Mouse (Mus musculus) CD4-positive, CD25-positive, alpha-beta regulatory T cell, adult 4 months (primary cell): ENCODE results near the gene Unc50. TPM values are rescaled to one million over a fixed set of nuclear protein-coding genes. Genes with fewer than 3 reads are reported as not detected.

ENCODE experiments used
- polyA plus RNA-seq, 2 experiments: library from polyadenylated mRNA; unstranded; fragments of 100-300 nt; shearing (Covaris generic); gene quantifications; one replicate each; pipeline ENCODE4 v1.2.1; 2017

Unc50 gene
- polyA plus RNA-seq, 2 experiments from 2014 or later, result 63.3 to 63.4 TPM

Other genes starting within 250 kb of the Unc50 start
- under 1 TPM in 1 of 2 experiments, not detected in 1; 0.29 TPM for gene Cnga3, start 215.7 kb upstream of the Unc50 start, polyA plus RNA-seq
- 10 to 100 TPM; 76.6 to 78.0 TPM for gene Inpp4a, start 130.3 kb upstream of the Unc50 start, polyA plus RNA-seq
- gene Coa5, start within 50 bp of the Unc50 start, polyA plus RNA-seq, result 10 to 100 TPM; 53.3 to 59.3 TPM
- gene Mgat4a, start 110.9 kb downstream of the Unc50 start, polyA plus RNA-seq, result 10 to 100 TPM; 11.7 to 12.1 TPM